Mouse (Mus musculus): ENCODE results near the gene Gm10197.

Gm10197 gene

GRCm38 (mm10) chr19:53359160-53360033 lies 12.2 kb downstream of the Gm10197 start:
- peak in 1 of 2 experiments; percentile 53 for DNase-seq (ENCODE audit: low spot score in 2 of 2)

GRCm38 (mm10) chr19:53355065-53355464 lies 16.5 kb downstream of the Gm10197 start:
- DNase-seq (ENCODE audit: low spot score in 2 of 2): peak; percentile 48 to 62

- DNase-seq (ENCODE audit: low spot score in 2 of 2): no peak
Observed at GRCm38 (mm10) chr19:53354271-53355000, 17.1 kb downstream of the Gm10197 start.

- no peak for DNase-seq (ENCODE audit: low spot score in 2 of 2)
Observed at GRCm38 (mm10) chr19:53353864-53354263, 17.7 kb downstream of the Gm10197 start.

- no peak for DNase-seq (ENCODE audit: low spot score in 2 of 2)
Observed at GRCm38 (mm10) chr19:53345766-53346165, 25.8 kb downstream of the Gm10197 start.

- no peak for DNase-seq (ENCODE audit: low spot score in 2 of 2)
Observed at GRCm38 (mm10) chr19:53344062-53344461, 27.5 kb downstream of the Gm10197 start.

GRCm38 (mm10) chr19:53343174-53343881 lies 28.2 kb downstream of the Gm10197 start:
- no peak for DNase-seq (ENCODE audit: low spot score in 2 of 2)

GRCm38 (mm10) chr19:53340423-53340822 lies 31.1 kb downstream of the Gm10197 start:
- no peak for DNase-seq (ENCODE audit: low spot score in 2 of 2)

GRCm38 (mm10) chr19:53335241-53335640 lies 36.3 kb downstream of the Gm10197 start:
- no peak for DNase-seq (ENCODE audit: low spot score in 2 of 2)

GRCm38 (mm10) chr19:53333730-53334129 lies 37.8 kb downstream of the Gm10197 start:
- DNase-seq (ENCODE audit: low spot score in 2 of 2): no peak

- no peak for DNase-seq (ENCODE audit: low spot score in 2 of 2)
Observed at GRCm38 (mm10) chr19:53331882-53332500, 39.6 kb downstream of the Gm10197 start.

- peak; percentile 65 to 77 for DNase-seq (ENCODE audit: low spot score in 2 of 2)
Observed at GRCm38 (mm10) chr19:53329992-53330381, 41.6 kb downstream of the Gm10197 start.

- peak; percentile 86 to 91 for DNase-seq (ENCODE audit: low spot score in 2 of 2)
Observed at GRCm38 (mm10) chr19:53329221-53329991, 42.2 kb downstream of the Gm10197 start.

- no peak for DNase-seq (ENCODE audit: low spot score in 2 of 2)
Observed at GRCm38 (mm10) chr19:53328116-53328515, 43.5 kb downstream of the Gm10197 start.

- peak; percentile 82 for DNase-seq (ENCODE audit: low spot score in 2 of 2)
Observed at GRCm38 (mm10) chr19:53325578-53326295, 45.8 kb downstream of the Gm10197 start.

GRCm38 (mm10) chr19:53324866-53325265 lies 46.7 kb downstream of the Gm10197 start:
- no peak for DNase-seq (ENCODE audit: low spot score in 2 of 2)

GRCm38 (mm10) chr19:53322438-53323048 lies 49.0 kb downstream of the Gm10197 start:
- no peak for DNase-seq (ENCODE audit: low spot score in 2 of 2)

Data from right cerebral cortex, adult 2 months (tissue).